Mouse (Mus musculus): ENCODE data around the gene Wdr20. TPM values are rescaled to one million over a fixed set of nuclear protein-coding genes. Genes with fewer than 3 reads are reported as not detected.

Gene Wdr20
- total RNA-seq, 2 experiments from 2014 or later = 36.3 to 40.5 TPM

DNA sequence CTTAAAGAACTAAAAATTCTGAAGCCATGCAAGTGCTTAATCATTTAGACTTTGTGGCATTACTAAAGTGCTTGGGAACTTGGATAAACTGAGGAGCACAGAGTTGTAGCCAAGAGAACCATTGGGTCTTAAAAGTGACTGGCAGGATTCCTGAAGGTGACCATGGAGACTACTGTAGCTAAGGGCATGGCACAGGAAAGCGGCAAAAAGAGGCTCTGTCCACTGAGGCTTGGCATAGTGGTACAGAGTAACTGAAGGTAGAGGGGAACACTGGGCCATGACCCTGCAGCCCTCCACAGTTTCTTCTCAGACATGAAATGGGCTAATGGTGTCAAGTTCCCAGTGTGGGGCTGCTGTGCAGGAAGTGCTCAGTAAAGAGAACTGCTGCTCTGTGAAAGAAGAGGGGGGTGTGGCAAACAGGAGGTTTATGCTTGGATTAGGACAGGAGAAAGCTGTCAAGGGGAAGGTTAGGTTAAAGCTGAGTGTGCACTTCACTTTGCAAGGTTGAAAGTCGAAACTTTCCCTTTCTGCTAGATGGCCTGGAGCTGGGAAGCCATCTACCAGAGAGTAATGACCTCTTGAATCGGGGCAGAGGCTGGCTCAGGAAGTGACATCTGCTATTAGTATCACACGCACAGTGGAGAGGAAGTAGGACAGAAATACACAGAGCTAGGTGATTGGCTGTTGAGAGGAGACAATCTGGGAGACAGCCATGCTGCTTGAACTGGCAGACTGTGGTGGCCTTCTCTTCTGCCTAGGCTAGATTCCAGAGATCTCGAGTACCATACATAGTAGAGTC lies 38.1 kb downstream of the Wdr20 start:
- DNase-seq (ENCODE audit: low spot score in 2 of 2) = no peak

GRCm38 (mm10) chr12:110777853-110778252 lies 40.1 kb downstream of the Wdr20 start:
- DNase-seq (ENCODE audit: low spot score in 2 of 2) = no peak

GRCm38 (mm10) chr12:110779296-110779695 lies 41.6 kb downstream of the Wdr20 start:
- no peak for DNase-seq (ENCODE audit: low spot score in 2 of 2)

DNA sequence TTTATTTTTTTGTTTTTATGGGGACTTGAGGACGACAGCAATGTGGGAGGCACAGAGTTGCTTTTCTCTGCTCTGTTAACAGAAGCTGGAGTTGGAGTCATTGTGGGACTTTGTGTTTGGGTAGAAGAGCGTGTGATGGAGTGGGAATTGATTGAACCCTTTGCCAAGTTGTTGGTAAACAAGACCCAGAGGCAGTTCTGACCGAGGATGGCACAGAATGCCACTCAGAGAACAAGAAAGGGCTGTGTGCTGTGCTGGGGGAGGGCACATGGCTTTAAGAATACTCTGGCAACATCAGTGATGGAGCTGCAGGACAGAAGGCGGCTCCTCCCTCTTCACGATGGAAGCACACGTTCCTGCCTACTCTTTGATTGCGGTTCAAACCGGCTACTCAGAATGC lies 43.4 kb downstream of the Wdr20 start:
- peak in 1 of 2 experiments; percentile 37 for DNase-seq (ENCODE audit: low spot score in 2 of 2)

DNA sequence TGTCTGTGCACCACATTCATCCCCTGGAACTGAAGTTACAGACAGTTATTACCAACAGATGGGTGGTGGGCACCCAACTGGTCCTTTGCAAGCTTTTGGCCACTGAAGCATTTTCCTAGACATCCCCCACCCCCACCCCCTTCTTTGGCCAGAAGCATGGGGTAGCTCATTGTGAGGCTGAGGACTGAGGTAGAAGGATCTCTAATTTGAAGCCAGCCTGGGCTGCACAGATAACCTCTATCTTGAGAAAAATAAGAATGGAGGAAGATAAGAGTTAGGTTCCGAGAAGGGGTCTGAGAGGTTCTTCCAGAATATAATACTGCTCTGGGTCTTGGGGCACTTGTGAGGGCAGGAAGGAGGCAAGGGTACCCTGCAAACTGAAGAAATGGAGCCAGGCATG lies 44.5 kb downstream of the Wdr20 start:
- DNase-seq (ENCODE audit: low spot score in 2 of 2) = no peak

DNA sequence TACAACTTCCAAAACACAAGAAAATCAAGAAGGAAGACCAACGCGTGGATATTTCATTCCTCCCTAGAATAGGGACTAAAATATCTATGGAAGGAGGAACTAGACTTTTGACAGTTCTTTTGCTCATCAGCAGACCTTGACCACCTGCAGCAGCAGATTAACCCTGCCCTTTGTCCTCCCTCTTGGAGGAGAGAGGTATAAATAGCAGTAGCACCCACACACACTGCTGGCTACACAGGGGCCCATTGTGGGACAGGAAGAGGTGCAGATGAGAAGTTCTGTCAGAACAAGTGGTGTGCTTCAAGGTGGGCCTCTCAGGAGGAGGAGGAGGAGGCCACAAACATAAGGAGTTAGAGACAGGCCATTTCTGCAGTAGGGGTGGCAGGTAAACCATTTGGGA lies 46.5 kb downstream of the Wdr20 start:
- no peak for DNase-seq (ENCODE audit: low spot score in 2 of 2)

- DNase-seq (ENCODE audit: low spot score in 2 of 2) = peak in 1 of 2 experiments; percentile 48
These were observed 48.5 kb downstream of the Wdr20 start for GRCm38 (mm10) chr12:110786243-110786642.

- DNase-seq (ENCODE audit: low spot score in 2 of 2) = no peak
These were observed 52.8 kb downstream of the Wdr20 start for GRCm38 (mm10) chr12:110790580-110790979.

DNA sequence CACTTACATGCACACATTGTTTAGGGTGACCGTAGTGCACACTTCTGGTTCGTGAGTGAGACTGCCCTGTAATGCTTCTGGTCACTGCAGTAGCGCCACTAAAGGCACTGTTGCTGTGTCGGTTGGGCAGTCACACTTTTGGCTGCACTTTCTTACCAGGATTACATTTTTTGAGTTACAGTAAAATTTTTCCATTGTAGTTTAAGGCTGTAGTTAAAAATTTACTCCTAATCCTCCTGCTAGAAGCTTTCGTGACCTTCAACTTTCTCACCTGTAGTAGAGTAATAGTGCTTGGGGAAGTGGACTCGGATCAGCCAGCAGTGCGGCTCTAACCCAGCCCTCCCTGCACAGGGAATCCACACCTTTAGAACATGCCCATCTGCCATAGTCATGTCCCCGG lies 53.3 kb downstream of the Wdr20 start:
- DNase-seq (ENCODE audit: low spot score in 2 of 2) = no peak

DNA sequence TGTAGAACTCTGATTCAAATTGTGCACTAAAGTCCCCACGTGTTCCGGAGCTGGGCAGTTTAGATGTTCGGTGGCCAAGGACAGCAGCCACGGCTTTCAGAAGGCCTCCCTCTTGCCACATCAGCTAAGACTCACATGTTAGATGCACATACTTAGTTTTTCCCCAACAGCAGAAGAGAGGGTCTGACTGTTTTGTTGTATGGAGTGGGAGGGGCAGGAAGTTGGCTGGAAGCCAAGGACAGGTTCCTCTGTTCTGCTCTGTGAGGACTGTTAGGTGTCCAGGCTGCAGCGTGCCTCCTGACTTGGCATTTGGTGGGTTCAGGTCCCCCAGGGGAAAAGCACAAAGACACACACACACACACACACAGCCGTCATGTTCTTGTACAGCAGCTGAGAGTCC lies 57.3 kb downstream of the Wdr20 start:
- DNase-seq (ENCODE audit: low spot score in 2 of 2) = no peak

- DNase-seq (ENCODE audit: low spot score in 2 of 2) = no peak
These were observed 59.0 kb downstream of the Wdr20 start for GRCm38 (mm10) chr12:110796748-110797147.

- no peak for DNase-seq (ENCODE audit: low spot score in 2 of 2)
These were observed 59.5 kb downstream of the Wdr20 start for GRCm38 (mm10) chr12:110797202-110797601.

DNA sequence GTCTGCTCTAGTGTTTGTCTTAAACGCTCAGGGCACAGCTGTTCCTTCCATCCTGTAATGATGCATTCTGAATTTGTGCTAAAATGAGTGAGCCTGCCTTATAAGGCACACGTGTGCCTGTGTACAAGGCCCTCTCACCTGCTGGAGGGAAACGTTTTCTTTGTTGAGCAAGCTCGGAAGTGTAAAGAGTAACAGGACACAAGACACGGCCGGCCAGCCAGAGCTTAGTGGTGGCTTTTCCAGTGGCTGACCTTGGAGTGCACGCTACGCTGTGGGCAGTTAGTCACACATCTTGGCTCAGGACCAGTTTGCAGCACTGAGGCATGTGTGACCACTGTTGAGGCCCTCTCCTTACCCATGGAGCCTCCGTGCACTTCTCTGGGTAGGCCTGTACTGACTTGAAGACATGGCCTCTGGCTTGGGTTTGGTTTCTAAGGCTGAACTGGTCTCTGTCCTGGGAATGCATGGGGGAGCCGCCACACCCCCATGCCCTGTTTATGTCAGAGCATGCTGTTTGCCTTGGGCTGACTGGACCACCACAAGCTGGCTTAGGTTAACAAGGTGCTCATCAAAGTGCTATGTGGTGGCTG lies 60.2 kb downstream of the Wdr20 start:
- no peak for DNase-seq (ENCODE audit: low spot score in 2 of 2)

GRCm38 (mm10) chr12:110799226-110799625 lies 61.5 kb downstream of the Wdr20 start:
- DNase-seq (ENCODE audit: low spot score in 2 of 2) = no peak

- no peak for DNase-seq (ENCODE audit: low spot score in 2 of 2)
These were observed 64.2 kb downstream of the Wdr20 start for GRCm38 (mm10) chr12:110801876-110802464.

DNA sequence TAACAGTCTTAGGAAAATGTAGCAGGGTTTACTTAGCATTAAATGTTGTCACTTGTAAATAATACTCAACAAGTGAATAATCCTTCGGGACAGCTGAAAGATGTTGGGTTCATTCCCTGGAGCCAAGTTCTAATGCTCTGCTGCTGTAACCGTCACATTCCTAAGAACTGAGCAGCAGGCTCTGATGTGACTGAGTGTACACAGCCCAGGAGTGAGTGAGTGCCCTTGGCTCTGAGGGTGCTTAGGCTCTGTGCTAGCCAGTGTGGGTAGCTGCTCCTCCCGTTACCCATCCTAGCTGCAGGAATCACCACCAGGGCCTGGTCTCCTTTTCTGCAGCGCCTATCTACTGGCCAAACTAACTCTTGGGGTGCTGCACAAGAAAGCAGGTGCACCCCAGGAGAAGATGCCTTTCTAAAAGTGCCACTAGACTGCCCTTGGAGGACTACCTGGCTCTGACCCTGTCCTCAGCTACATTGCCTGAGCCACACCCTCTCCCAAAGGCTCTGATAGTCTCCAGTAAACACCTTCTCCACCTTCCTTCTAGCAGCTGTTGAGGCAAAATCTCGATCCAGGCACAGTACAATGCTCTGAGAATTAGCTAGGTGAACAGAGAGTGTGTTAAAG lies 65.0 kb downstream of the Wdr20 start:
- no peak for DNase-seq (ENCODE audit: low spot score in 2 of 2)

DNA sequence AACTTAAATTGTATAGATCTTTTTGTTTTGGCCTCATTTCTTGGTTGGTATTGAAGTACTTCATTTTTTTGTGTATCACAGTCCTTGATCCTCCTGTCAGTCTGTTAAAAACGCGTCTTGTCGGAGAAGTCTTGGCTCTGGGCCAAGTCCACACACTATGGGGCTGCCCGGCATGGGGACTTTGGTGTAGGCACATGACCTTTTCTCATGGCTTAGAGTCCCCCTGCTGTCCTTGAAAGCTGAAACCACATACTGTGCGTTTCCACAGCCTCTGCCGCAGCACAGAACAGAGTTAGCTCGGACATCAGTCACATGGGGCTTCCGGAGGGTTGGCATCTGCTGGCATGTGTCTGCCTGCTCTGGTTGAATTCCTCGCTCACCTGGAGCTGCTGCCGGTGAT lies 66.5 kb downstream of the Wdr20 start:
- peak in 1 of 2 experiments; percentile 33 for DNase-seq (ENCODE audit: low spot score in 2 of 2)

DNA sequence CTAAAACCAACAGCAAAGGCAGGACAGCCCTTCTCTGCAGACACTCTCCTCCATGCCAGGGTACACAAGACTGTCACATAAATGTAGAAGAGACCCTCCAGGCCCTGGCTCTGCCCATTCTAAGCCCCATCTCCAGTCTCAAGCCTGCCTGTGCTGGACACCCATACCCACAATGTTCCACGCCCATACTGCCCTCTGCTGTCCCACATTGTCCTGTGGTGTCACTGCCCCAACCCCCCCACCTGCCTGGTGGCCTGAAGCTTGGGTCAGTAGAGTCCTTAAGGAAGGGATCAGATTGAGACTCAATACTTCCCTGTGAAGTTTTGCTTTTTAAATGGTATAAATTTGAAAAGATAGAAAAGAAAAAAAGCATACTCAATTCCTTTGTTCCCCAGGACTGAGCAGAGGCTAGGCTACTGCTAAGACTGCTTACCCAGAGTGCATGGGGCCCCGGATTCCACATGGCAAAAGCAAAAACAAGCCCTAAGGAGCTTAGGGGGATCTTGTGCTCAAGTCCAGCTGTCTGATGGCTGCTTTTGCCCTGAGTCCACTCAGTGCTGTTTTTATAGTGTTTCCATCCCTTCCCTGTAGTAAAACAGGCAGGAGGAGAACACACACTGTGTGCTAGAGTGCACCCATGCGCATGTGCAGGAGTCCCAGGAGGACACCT lies 68.7 kb downstream of the Wdr20 start:
- DNase-seq (ENCODE audit: low spot score in 2 of 2) = peak in 1 of 2 experiments; percentile 51

DNA sequence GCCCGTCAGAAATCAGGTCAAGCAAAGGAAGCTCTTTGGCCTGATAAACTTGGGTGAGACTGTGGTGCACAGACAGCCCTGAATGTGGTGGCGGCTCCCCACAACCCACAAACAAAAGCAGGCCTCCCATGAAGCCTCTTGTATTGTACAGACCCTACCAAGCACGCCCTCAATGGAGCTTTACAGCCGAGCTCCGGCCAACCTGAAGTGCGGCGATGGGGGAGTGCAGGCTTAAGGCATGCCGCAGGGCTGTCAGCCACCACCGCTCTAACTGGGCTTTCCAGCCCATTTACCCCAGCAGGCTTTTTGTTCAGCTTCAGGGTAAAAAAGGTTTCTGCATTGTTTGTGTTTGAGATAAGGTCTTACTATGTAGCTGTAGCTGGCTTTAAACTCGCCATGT lies 70.7 kb downstream of the Wdr20 start:
- no peak for DNase-seq (ENCODE audit: low spot score in 2 of 2)

- no peak for DNase-seq (ENCODE audit: low spot score in 2 of 2)
These were observed 71.1 kb downstream of the Wdr20 start for GRCm38 (mm10) chr12:110808848-110809247.

GRCm38 (mm10) chr12:110813132-110813531 lies 75.4 kb downstream of the Wdr20 start:
- no peak for DNase-seq (ENCODE audit: low spot score in 2 of 2)
